Mouse (Mus musculus) spleen, adult 2 months (tissue): ENCODE data around the gene Papss2. TPM values are rescaled to one million over a fixed set of nuclear protein-coding genes. Genes with fewer than 3 reads are reported as not detected.
A peak's percentile ranks its signal among the peaks of the same experiment; 100 is the strongest.

ENCODE experiments used
- DNase-seq, 2 experiments: peaks; one replicate each; pipeline versions ENCODE4 v3.0.0 to v3.0.0-alpha.2; 2012 to 2021; ENCODE audit warnings: low spot score in 2 of 2, low read depth in 1 of 2
- H3K27ac ChIP-seq: fragments of 200-500 bp; 2 replicates; pipeline ENCODE4 v1.5.1; 2012; ENCODE audit warnings: low read length, inconsistent platforms; ENCODE audit not compliant: insufficient read depth
- H3K27me3 ChIP-seq: fragments of 200-500 bp; 2 replicates; pipeline ENCODE4 v1.6.1; 2012; ENCODE audit warnings: mild to moderate bottlenecking, moderate library complexity, low read length, inconsistent platforms; ENCODE audit not compliant: control insufficient read depth, insufficient read depth
- H3K36me3 ChIP-seq: fragments of 200-500 bp; 2 replicates; pipeline ENCODE4 v1.6.1; 2012; ENCODE audit warnings: mild to moderate bottlenecking, low read length, inconsistent platforms; ENCODE audit not compliant: control insufficient read depth, insufficient read depth
- H3K4me1 ChIP-seq: fragments of 200-500 bp; 2 replicates; pipeline ENCODE4 v1.6.1; 2011; ENCODE audit warnings: inconsistent platforms; ENCODE audit not compliant: control insufficient read depth, insufficient read depth, insufficient read length
- H3K4me3 ChIP-seq: fragments of 200-500 bp; 2 replicates; pipeline ENCODE4 v1.5.1; 2011; ENCODE audit warnings: mild to moderate bottlenecking, inconsistent platforms; ENCODE audit not compliant: insufficient read depth, insufficient read length; ENCODE audit errors: extremely low read depth
- CTCF ChIP-seq: fragments of 200-500 bp; IDR thresholded peaks from 2 replicates; pipeline ENCODE4 v1.5.1; 2011; ENCODE audit warnings: mild to moderate bottlenecking, inconsistent platforms; ENCODE audit not compliant: insufficient read depth, insufficient read length, insufficient replicate concordance; ENCODE audit errors: extremely low read depth
- POLR2A ChIP-seq: fragments of 200-500 bp; IDR thresholded peaks from 2 replicates; pipeline ENCODE4 v1.6.1; 2011; ENCODE audit warnings: low read depth, low read length, inconsistent platforms
- WGBS: fragments of 180-500 bp; shearing (Covaris S2); methylation state at CpG from one replicate; pipeline ENCODE4 v1.1.7; 2018; 5-methylcytosine and 5-hydroxymethylcytosine counted together
- polyA plus RNA-seq: library from polyadenylated mRNA; depleted of rRNA; stranded (reverse); fragments of >200 nt; gene quantifications from 2 replicates; pipeline ENCODE4 v1.2.3, GENCODE M21; 2012

Gene Papss2
- polyA plus RNA-seq, 1 experiment: 1.8 TPM

GRCm38 (mm10) chr19:32689724-32690123 lies 94.1 kb downstream of the Papss2 start:
- Histone ChIP-seq H3K27me3 (no peaks in the 10 kb centered on the region), H3K36me3 (peaks cover 23% of the 10 kb centered on the region), H3K4me3 (no peak overlapping the region), H3K4me1 (no peaks in the 10 kb centered on the region), H3K27ac (no peak overlapping the region)
- WGBS: 43% methylated on average over 6 of the region's 6 CpGs
- peak in 1 of 2 experiments; percentile 26 for DNase-seq
- TF ChIP-seq CTCF (no peak), POLR2A (no peak)

GRCm38 (mm10) chr19:32696674-32697073 lies 101.1 kb downstream of the Papss2 start:
- Histone ChIP-seq H3K4me1 (no peaks in the 10 kb centered on the region), H3K27ac (no peak overlapping the region), H3K4me3 (no peak overlapping the region), H3K27me3 (no peaks in the 10 kb centered on the region), H3K36me3 (peaks cover 30% of the 10 kb centered on the region)
- 86% methylated on average over 2 of the region's 2 CpGs for WGBS
- no peak for DNase-seq
- TF ChIP-seq CTCF (no peak), POLR2A (no peak)

GRCm38 (mm10) chr19:32702191-32702590 lies 106.6 kb downstream of the Papss2 start:
- Histone ChIP-seq H3K4me1 (no peaks in the 10 kb centered on the region), H3K36me3 (peaks cover 26% of the 10 kb centered on the region), H3K27ac (no peak overlapping the region), H3K27me3 (no peaks in the 10 kb centered on the region), H3K4me3 (no peak overlapping the region)
- no peak for TF ChIP-seq POLR2A
- no peak for TF ChIP-seq CTCF
- no peak for DNase-seq
- WGBS: 89% methylated on average over 3 of the region's 3 CpGs

- peaks cover 10% of the 10 kb centered on the region for H3K36me3 ChIP-seq
- no peaks in the 10 kb centered on the region for H3K27me3 ChIP-seq
- H3K27ac ChIP-seq: no peak overlapping the region
- no peak overlapping the region for H3K4me3 ChIP-seq
- no peak for DNase-seq
- TF ChIP-seq CTCF (no peak), POLR2A (no peak)
- 91% methylated on average over 5 of the region's 5 CpGs for WGBS
- no peaks in the 10 kb centered on the region; the same call in none of the 2 replicates for H3K4me1 ChIP-seq
These were observed 113.4 kb downstream of the Papss2 start for GRCm38 (mm10) chr19:32708996-32709395.

GRCm38 (mm10) chr19:32710288-32710687 lies 114.7 kb downstream of the Papss2 start:
- H3K36me3 ChIP-seq: peaks cover 4% of the 10 kb centered on the region
- H3K27me3 ChIP-seq: no peaks in the 10 kb centered on the region
- DNase-seq: peak in 1 of 2 experiments; percentile 37
- H3K4me3 ChIP-seq: no peak overlapping the region
- no peaks in the 10 kb centered on the region; the same call in none of the 2 replicates for H3K4me1 ChIP-seq
- WGBS: 49% methylated on average over 3 of the region's 3 CpGs
- TF ChIP-seq POLR2A: no peak
- TF ChIP-seq CTCF: no peak
- H3K27ac ChIP-seq: no peak overlapping the region

- WGBS: under 1% methylated on average over 63 of the region's 63 CpGs
- no peaks in the 10 kb centered on the region; the same call in none of the 2 replicates for H3K4me1 ChIP-seq
These were observed 116.4 kb downstream of the Papss2 start for GRCm38 (mm10) chr19:32711761-32712541.

GRCm38 (mm10) chr19:32712588-32713042 lies 117.0 kb downstream of the Papss2 start:
- Histone ChIP-seq H3K27me3 (no peaks in the 10 kb centered on the region), H3K4me3 (peak overlapping the region; percentile 87), H3K36me3 (no peaks in the 10 kb centered on the region), H3K27ac (peak overlapping the region; percentile 86), H3K4me1 (no peaks in the 10 kb centered on the region; the same call in none of the 2 replicates)
- TF ChIP-seq POLR2A (no peak), CTCF (0 out of 2 replicates have a peak, but pooled peaks have one; percentile 0)
- WGBS: under 1% methylated on average over 11 of the region's 11 CpGs
- DNase-seq: peak; percentile 87 to 94

More at GRCm38 (mm10) chr19:32711761-32712541, 116.4 kb downstream of the Papss2 start:
- H3K27ac ChIP-seq: peak overlapping the region; percentile 86
- DNase-seq: peak; percentile 69 to 88
- no peaks in the 10 kb centered on the region for H3K36me3 ChIP-seq
- TF ChIP-seq CTCF (no peak), POLR2A (peak; percentile 82)
- H3K27me3 ChIP-seq: no peaks in the 10 kb centered on the region
- peak overlapping the region; percentile 87 for H3K4me3 ChIP-seq
